Mouse (Mus musculus): ENCODE data around the gene Krt42. TPM values are rescaled to one million over a fixed set of nuclear protein-coding genes. Genes with fewer than 3 reads are reported as not detected.

Krt42 gene
- polyA plus RNA-seq, 1 experiment from 2014 or later, result not detected

DNA sequence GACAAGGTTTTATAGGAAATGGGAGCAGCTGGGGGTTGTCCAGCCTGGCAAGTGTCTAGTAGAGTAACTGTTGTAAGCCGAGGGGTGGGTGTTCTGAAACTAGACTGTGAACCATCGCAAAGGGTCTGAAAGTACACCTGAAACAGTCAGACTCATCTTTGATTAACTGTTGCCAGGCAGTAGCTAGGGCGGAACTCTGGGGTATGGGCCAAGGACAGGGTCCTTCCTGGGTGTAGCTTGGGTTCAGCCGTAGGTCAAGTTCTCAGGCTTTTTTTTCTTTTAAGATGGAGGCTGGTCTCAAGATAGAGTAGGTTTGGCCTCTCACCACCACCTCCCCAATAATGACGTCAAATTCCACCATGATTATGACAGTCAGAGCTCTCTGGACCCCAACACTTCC is 38.2 kb upstream of the Krt42 start:
- Histone ChIP-seq H3K4me1 (ENCODE audit: control insufficient read depth, insufficient read depth, low read length) (peaks cover 5% of the 10 kb centered on the region; the same call in 1 of the 2 replicates), H3K4me2 (ENCODE audit: low read length) (no peak overlapping the region), H3K9ac (ENCODE audit: low read depth, low read length) (no peak overlapping the region), H3K9me3 (replicated peaks; ENCODE audit: control insufficient read depth, low read length, poor library complexity, severe bottlenecking) (no peaks in the 10 kb centered on the region), H3K4me3 (ENCODE audit: low read depth, low read length) (no peak overlapping the region), H3K27ac (ENCODE audit: low read length) (no peak overlapping the region), H3K27me3 (ENCODE audit: control insufficient read depth, insufficient read depth, low read depth, low read length) (no peaks in the 10 kb centered on the region), H3K36me3 (ENCODE audit: control insufficient read depth, insufficient read depth, low read length) (no peaks in the 10 kb centered on the region)
- WGBS, result 91% methylated on average over 5 of the region's 5 CpGs
- no peak for ATAC-seq

DNA sequence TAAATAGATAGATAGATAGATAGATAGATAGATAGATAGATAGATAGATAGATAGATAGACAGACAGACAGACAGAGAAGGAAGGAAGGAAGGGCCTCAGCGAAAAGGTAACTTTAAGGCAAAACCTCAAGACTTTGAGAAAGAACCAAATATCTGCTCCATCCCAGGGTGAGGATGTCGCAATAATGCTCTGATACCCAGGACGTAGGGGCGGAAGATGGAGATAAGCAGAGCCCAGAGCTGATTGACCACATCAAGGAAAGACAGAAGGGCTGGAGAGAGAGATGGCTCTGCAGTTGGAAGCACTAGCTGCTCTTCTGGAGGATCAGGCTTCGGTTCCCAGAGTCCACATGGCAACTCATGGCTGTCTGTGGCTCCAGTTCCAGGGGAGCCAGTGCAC is 31.6 kb upstream of the Krt42 start:
- 0 out of 2 replicates have a peak, but pooled peaks cover 2% of the 10 kb centered on the region for H3K4me1 ChIP-seq (ENCODE audit: control insufficient read depth, insufficient read depth, low read length)
- H3K27ac ChIP-seq (ENCODE audit: low read length), result no peak overlapping the region
- H3K36me3 ChIP-seq (ENCODE audit: control insufficient read depth, insufficient read depth, low read length), result no peaks in the 10 kb centered on the region
- whole genome bisulfite sequencing, result 94% methylated on average over 5 of the region's 5 CpGs
- no peaks in the 10 kb centered on the region for H3K9me3 ChIP-seq (replicated peaks; ENCODE audit: control insufficient read depth, low read length, poor library complexity, severe bottlenecking)
- H3K9ac ChIP-seq (ENCODE audit: low read depth, low read length), result no peak overlapping the region
- H3K4me3 ChIP-seq (ENCODE audit: low read depth, low read length), result no peak overlapping the region
- ATAC-seq, result no peak
- H3K27me3 ChIP-seq (ENCODE audit: control insufficient read depth, insufficient read depth, low read depth, low read length), result no peaks in the 10 kb centered on the region
- H3K4me2 ChIP-seq (ENCODE audit: low read length), result no peak overlapping the region

DNA sequence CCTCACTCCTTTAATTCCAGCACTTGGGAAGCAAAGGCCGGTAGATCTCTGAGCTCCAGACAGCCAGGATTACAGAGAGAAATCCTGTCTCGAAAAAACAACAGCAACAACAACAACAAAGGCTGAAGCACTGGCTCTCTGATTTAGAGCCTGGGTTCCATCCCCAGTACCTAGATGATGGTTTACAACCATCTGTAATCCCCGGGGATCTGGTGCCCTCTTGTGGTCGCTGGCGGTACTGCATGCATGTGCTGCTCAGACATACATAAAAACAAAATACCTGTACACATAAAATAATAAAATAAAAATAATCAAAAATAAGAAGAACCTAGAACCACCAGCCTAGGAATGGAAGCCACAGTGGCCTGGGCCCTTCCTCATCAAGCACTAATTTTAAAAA is 30.6 kb upstream of the Krt42 start:
- ATAC-seq, result no peak

DNA sequence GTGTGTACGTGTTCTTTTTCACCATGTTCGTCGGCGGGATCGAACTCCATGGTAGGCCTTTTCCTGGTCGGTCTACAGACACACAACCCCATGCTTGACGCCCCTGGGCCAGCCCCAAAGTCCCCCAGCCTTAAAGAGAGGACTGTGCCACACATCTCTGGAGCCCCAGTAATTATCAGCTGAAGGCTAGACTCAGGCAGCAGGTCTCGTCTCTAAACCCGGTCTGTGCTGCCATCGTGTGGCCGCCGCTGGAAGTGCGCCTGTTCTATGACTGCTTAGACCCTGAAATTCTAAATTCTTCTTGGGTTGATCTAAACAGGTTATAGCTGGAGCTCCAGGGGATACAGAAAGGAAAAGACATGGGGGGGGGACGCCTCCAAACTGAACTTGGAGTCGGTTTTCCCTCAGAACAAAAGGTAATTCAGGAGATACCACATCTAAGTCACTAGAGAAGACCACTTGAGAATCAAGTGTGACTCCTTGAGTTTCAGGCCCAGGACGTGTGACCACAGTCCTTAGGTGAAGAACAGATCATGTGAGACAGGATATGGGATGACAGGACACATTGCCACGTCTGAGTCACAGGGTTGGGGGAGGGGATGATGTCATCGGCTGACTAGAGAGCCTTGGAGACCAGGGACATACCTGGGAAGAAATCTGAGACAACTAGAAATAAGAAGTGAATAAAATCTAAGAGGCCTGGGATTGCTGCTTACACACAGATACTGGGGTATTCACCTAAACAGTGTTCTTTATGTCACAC is 28.8 kb upstream of the Krt42 start:
- H3K36me3 ChIP-seq (ENCODE audit: control insufficient read depth, insufficient read depth, low read length), result no peaks in the 10 kb centered on the region
- peak overlapping the region; percentile 44 for H3K4me2 ChIP-seq (ENCODE audit: low read length)
- no peaks in the 10 kb centered on the region for H3K9me3 ChIP-seq (replicated peaks; ENCODE audit: control insufficient read depth, low read length, poor library complexity, severe bottlenecking)
- H3K9ac ChIP-seq (ENCODE audit: low read depth, low read length), result peak overlapping the region; percentile 28; the same call in 1 of the 2 replicates
- WGBS, result 19% methylated on average over 18 of the region's 18 CpGs
- no peaks in the 10 kb centered on the region for H3K27me3 ChIP-seq (ENCODE audit: control insufficient read depth, insufficient read depth, low read depth, low read length)
- no peak overlapping the region for H3K27ac ChIP-seq (ENCODE audit: low read length)
- ATAC-seq, result no peak
- 0 out of 2 replicates have a peak, but pooled peaks cover 4% of the 10 kb centered on the region for H3K4me1 ChIP-seq (ENCODE audit: control insufficient read depth, insufficient read depth, low read length)
- H3K4me3 ChIP-seq (ENCODE audit: low read depth, low read length), result peak overlapping the region; percentile 20; the same call in 1 of the 2 replicates

More for the DNA sequence above, 30.6 kb upstream of the Krt42 start:
- Histone ChIP-seq H3K4me1 (ENCODE audit: control insufficient read depth, insufficient read depth, low read length) (0 out of 2 replicates have a peak, but pooled peaks cover 2% of the 10 kb centered on the region), H3K27ac (ENCODE audit: low read length) (no peak overlapping the region), H3K4me3 (ENCODE audit: low read depth, low read length) (no peak overlapping the region), H3K27me3 (ENCODE audit: control insufficient read depth, insufficient read depth, low read depth, low read length) (no peaks in the 10 kb centered on the region), H3K9ac (ENCODE audit: low read depth, low read length) (no peak overlapping the region), H3K9me3 (replicated peaks; ENCODE audit: control insufficient read depth, low read length, poor library complexity, severe bottlenecking) (no peaks in the 10 kb centered on the region), H3K36me3 (ENCODE audit: control insufficient read depth, insufficient read depth, low read length) (no peaks in the 10 kb centered on the region), H3K4me2 (ENCODE audit: low read length) (no peak overlapping the region)
- WGBS, result 9% methylated on average over 5 of the region's 5 CpGs

DNA sequence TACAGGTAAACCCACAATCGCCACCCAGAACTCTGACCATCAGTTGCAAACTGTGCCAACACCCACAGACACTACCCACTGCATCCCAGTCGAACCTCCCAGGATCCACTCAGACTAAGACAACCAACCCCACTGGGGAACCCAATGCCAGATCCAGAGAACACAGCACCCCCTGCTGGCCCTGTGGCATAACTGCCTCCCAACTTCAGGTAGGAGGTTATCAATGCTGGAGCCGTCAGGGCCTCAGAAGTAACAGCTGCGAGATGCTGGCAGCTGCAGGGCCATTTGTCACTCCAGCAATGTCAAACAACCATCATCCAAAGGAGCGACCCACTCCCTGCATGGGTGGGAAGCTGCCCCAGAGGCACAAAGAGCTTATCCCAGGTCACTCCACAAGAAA is 28.1 kb upstream of the Krt42 start:
- 48% methylated on average over 5 of the region's 5 CpGs for WGBS
- Histone ChIP-seq H3K4me3 (ENCODE audit: low read depth, low read length) (peak overlapping the region; percentile 20; the same call in 1 of the 2 replicates), H3K27ac (ENCODE audit: low read length) (no peak overlapping the region), H3K9me3 (replicated peaks; ENCODE audit: control insufficient read depth, low read length, poor library complexity, severe bottlenecking) (no peaks in the 10 kb centered on the region), H3K27me3 (ENCODE audit: control insufficient read depth, insufficient read depth, low read depth, low read length) (no peaks in the 10 kb centered on the region), H3K4me2 (ENCODE audit: low read length) (peak overlapping the region; percentile 44), H3K36me3 (ENCODE audit: control insufficient read depth, insufficient read depth, low read length) (no peaks in the 10 kb centered on the region), H3K4me1 (ENCODE audit: control insufficient read depth, insufficient read depth, low read length) (0 out of 2 replicates have a peak, but pooled peaks cover 4% of the 10 kb centered on the region), H3K9ac (ENCODE audit: low read depth, low read length) (peak overlapping the region; percentile 28; the same call in 1 of the 2 replicates)
- no peak for ATAC-seq

DNA sequence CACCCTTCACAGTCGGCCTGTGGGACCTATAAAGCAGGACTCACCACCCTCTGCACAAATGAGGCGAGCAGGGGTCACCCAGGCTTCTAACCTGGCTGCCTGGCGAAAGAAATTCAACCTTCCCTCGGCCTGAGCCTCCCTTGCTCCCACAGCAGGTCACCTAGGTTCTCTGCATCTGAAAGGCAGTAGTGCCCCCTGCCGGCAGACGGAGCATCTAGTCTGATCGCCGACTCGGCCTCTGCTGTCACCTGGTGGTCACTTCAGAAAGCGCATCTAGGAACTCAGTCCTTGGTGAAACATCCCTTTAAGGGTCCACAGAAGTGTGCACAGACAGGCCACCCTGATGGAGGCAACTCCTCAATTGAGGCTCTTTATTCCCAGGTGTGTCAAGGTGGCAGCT is 25.6 kb upstream of the Krt42 start:
- Histone ChIP-seq H3K27ac (ENCODE audit: low read length) (no peak overlapping the region), H3K9me3 (replicated peaks; ENCODE audit: control insufficient read depth, low read length, poor library complexity, severe bottlenecking) (no peaks in the 10 kb centered on the region), H3K36me3 (ENCODE audit: control insufficient read depth, insufficient read depth, low read length) (no peaks in the 10 kb centered on the region), H3K4me2 (ENCODE audit: low read length) (peak overlapping the region; percentile 31; the same call in 1 of the 2 replicates), H3K4me1 (ENCODE audit: control insufficient read depth, insufficient read depth, low read length) (0 out of 2 replicates have a peak, but pooled peaks cover 4% of the 10 kb centered on the region), H3K4me3 (ENCODE audit: low read depth, low read length) (no peak overlapping the region), H3K27me3 (ENCODE audit: control insufficient read depth, insufficient read depth, low read depth, low read length) (no peaks in the 10 kb centered on the region), H3K9ac (ENCODE audit: low read depth, low read length) (no peak overlapping the region)
- 4% methylated on average over 10 of the region's 10 CpGs for WGBS
- ATAC-seq, result peak; percentile 33; the same call in 1 of the 2 replicates

DNA sequence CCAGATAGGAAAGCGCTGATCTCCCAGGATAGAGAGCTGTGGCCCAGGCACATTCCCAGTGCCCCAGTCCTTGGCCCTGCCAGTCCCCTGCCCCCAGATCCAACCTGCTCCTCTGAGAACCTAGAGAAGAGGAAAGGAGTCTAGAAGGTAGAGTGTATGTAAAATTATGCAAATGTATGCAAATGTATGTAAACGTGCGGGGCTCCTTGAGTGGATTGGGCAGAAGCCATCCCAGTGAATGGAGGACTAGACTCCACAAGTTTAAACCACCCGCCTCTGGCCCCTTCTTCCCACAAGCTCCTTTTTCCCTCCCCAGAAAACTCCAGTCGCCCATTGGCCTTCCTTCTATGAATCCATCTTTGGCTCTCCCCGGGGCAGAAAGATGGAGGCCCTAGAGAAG is 23.2 kb upstream of the Krt42 start:
- no peak for ATAC-seq
- Histone ChIP-seq H3K27ac (ENCODE audit: low read length) (no peak overlapping the region), H3K36me3 (ENCODE audit: control insufficient read depth, insufficient read depth, low read length) (no peaks in the 10 kb centered on the region), H3K9me3 (replicated peaks; ENCODE audit: control insufficient read depth, low read length, poor library complexity, severe bottlenecking) (no peaks in the 10 kb centered on the region), H3K9ac (ENCODE audit: low read depth, low read length) (no peak overlapping the region), H3K4me1 (ENCODE audit: control insufficient read depth, insufficient read depth, low read length) (0 out of 2 replicates have a peak, but pooled peaks cover 2% of the 10 kb centered on the region), H3K4me2 (ENCODE audit: low read length) (no peak overlapping the region), H3K4me3 (ENCODE audit: low read depth, low read length) (no peak overlapping the region), H3K27me3 (ENCODE audit: control insufficient read depth, insufficient read depth, low read depth, low read length) (no peaks in the 10 kb centered on the region)
- WGBS, result 48% methylated on average over 6 of the region's 6 CpGs

DNA sequence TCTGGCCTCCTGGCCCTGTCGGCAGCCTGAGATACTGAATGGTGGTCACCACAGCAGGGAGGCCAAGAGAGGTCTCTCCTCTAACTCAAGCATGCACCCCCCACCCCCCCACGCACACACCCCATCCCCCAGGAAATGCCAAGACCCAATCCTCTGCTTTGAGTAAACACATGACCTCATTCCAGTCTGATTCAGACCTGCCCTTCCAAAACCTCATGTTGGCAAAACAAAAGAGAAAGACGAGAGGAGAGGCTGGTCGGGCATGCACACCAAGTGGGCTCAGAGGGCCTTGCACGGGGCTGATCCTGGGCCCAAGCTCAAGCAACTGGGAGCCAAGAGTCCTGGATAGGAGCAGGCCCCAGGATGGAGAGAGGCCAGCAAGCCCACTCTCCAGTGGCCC is 20.6 kb upstream of the Krt42 start:
- Histone ChIP-seq H3K9ac (ENCODE audit: low read depth, low read length) (no peak overlapping the region), H3K4me3 (ENCODE audit: low read depth, low read length) (no peak overlapping the region), H3K4me1 (ENCODE audit: control insufficient read depth, insufficient read depth, low read length) (0 out of 2 replicates have a peak, but pooled peaks cover 1% of the 10 kb centered on the region), H3K4me2 (ENCODE audit: low read length) (no peak overlapping the region), H3K36me3 (ENCODE audit: control insufficient read depth, insufficient read depth, low read length) (no peaks in the 10 kb centered on the region), H3K9me3 (replicated peaks; ENCODE audit: control insufficient read depth, low read length, poor library complexity, severe bottlenecking) (no peaks in the 10 kb centered on the region), H3K27ac (ENCODE audit: low read length) (no peak overlapping the region), H3K27me3 (ENCODE audit: control insufficient read depth, insufficient read depth, low read depth, low read length) (no peaks in the 10 kb centered on the region)
- no peak for ATAC-seq
- 49% methylated on average over 5 of the region's 5 CpGs for WGBS

DNA sequence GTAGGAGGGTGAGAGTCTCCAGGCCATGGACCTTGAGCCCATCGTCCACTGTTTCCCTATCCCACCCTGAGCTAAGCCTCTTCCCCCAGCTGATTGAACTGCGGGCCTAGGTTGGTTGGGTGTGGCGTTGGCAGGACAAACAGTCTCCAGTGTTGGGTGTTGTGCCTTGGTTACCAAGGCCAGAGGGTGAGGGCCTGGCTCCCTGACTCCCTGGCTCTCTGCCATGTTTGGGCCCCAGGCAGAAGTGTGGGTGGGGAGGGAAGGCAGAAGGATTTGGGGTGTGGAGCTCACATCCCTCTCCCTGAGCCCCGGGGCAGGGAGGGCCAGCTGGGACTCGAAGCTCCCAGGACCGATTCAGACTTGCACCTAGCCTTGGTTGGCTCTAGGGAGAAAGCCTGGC is 19.3 kb upstream of the Krt42 start:
- Histone ChIP-seq H3K9ac (ENCODE audit: low read depth, low read length) (no peak overlapping the region), H3K27me3 (ENCODE audit: control insufficient read depth, insufficient read depth, low read depth, low read length) (no peaks in the 10 kb centered on the region), H3K4me3 (ENCODE audit: low read depth, low read length) (no peak overlapping the region), H3K36me3 (ENCODE audit: control insufficient read depth, insufficient read depth, low read length) (no peaks in the 10 kb centered on the region), H3K27ac (ENCODE audit: low read length) (no peak overlapping the region), H3K4me2 (ENCODE audit: low read length) (no peak overlapping the region), H3K9me3 (replicated peaks; ENCODE audit: control insufficient read depth, low read length, poor library complexity, severe bottlenecking) (no peaks in the 10 kb centered on the region), H3K4me1 (ENCODE audit: control insufficient read depth, insufficient read depth, low read length) (no peaks in the 10 kb centered on the region)
- ATAC-seq, result no peak
- 88% methylated on average over 5 of the region's 6 CpGs for WGBS

Measured in midbrain, embryonic 16.5 days (tissue).